17 mouse cellular contexts compared by ENCODE assay signal in genomic region chr7:132214031-132214430, GRCm38 (mm10). TPM values are rescaled to one million over a fixed set of nuclear protein-coding genes. Genes with fewer than 3 reads are reported as not detected.
DNase-seq lines count a peak whose midpoint lies in the region; ATAC-seq and TF ChIP-seq lines count a peak whose summit lies in the region.
"Had no signal": no experiment of that assay in that cellular context is flagged by ENCODE, and none has a peak within 500 bp of the region (broad histone marks: within the 10 kb centered on the region; RNA-seq: fewer than 3 reads in every experiment).

No protein-coding gene starts in this region.

- H3K36me3 ChIP-seq in hindbrain, postnatal 0 days (ENCODE audit: insufficient read depth, low read length), result no peaks in the 10 kb centered on the region
- no peaks in the 10 kb centered on the region for H3K36me3 ChIP-seq in hindbrain, embryonic 13.5 days
- no peaks in the 10 kb centered on the region for H3K36me3 ChIP-seq in midbrain, postnatal 0 days (ENCODE audit: insufficient read depth, low read length)
- no peaks in the 10 kb centered on the region for H3K36me3 ChIP-seq in midbrain, embryonic 15.5 days (replicated peaks)
- H3K36me3 ChIP-seq: embryonic facial prominence, embryonic 12.5 days; embryonic facial prominence, embryonic 15.5 days; heart, embryonic 12.5 days; heart, embryonic 15.5 days; hindbrain, embryonic 10.5 days had no signal

- peak; percentile 27 for DNase-seq in cerebellum, adult 9-10 months
- no peak for DNase-seq in cerebellum, postnatal 4 days (ENCODE audit: low spot score in 2 of 2)
- peak; percentile 51 for DNase-seq in hindbrain, postnatal 0 days (ENCODE audit: low spot score)
- peak; percentile 42 for DNase-seq in midbrain, postnatal 0 days (ENCODE audit: low spot score)
- peak; percentile 11 for DNase-seq in Muller cell, postnatal 12 days (ENCODE audit: inconsistent ontology term)
- no peak for DNase-seq in adrenal gland, adult 2 months

- H3K27me3 ChIP-seq in hindbrain, postnatal 0 days (ENCODE audit: insufficient read depth, low read length), result no peaks in the 10 kb centered on the region
- peaks cover 4% of the 10 kb centered on the region for H3K27me3 ChIP-seq in hindbrain, embryonic 13.5 days
- no peaks in the 10 kb centered on the region for H3K27me3 ChIP-seq in midbrain, postnatal 0 days (ENCODE audit: insufficient read depth, low read length)
- H3K27me3 ChIP-seq in midbrain, embryonic 15.5 days (replicated peaks), result peaks cover 2% of the 10 kb centered on the region; the same call in 1 of the 2 replicates
- H3K27me3 ChIP-seq: embryonic facial prominence, embryonic 15.5 days; forebrain, embryonic 13.5 days had no signal

- H3K9ac ChIP-seq in hindbrain, postnatal 0 days (replicated peaks; ENCODE audit: low read length), result no peak overlapping the region
- H3K9ac ChIP-seq in hindbrain, embryonic 13.5 days, result no peak overlapping the region
- no peak overlapping the region for H3K9ac ChIP-seq in midbrain, postnatal 0 days (replicated peaks; ENCODE audit: low read length, poor library complexity, severe bottlenecking)
- no peak overlapping the region for H3K9ac ChIP-seq in midbrain, embryonic 15.5 days
- H3K9ac ChIP-seq: embryonic facial prominence, embryonic 12.5 days; embryonic facial prominence, embryonic 15.5 days; forebrain, embryonic 13.5 days; heart, embryonic 12.5 days; heart, embryonic 15.5 days; hindbrain, embryonic 14.5 days had no signal

- no peak for TF ChIP-seq CTCF in hindbrain, postnatal 0 days (IDR thresholded peaks at IDR 0.05; ENCODE audit: low read depth)
- no peak for TF ChIP-seq CTCF in midbrain, postnatal 0 days (IDR thresholded peaks at IDR 0.05)

- peaks cover 3% of the 10 kb centered on the region; the same call in 1 of the 2 replicates for H3K4me1 ChIP-seq in hindbrain, postnatal 0 days (ENCODE audit: insufficient read depth, low read length)
- H3K4me1 ChIP-seq in hindbrain, embryonic 13.5 days (replicated peaks), result peaks cover 19% of the 10 kb centered on the region; the same call in 1 of the 2 replicates
- H3K4me1 ChIP-seq in midbrain, postnatal 0 days (ENCODE audit: insufficient read depth, low read length), result peaks cover 8% of the 10 kb centered on the region; the same call in 1 of the 2 replicates
- peaks cover 12% of the 10 kb centered on the region; the same call in 1 of the 2 replicates for H3K4me1 ChIP-seq in midbrain, embryonic 15.5 days
- H3K4me1 ChIP-seq: heart, embryonic 12.5 days; heart, embryonic 15.5 days had no signal

- WGBS in hindbrain, postnatal 0 days, result 47% methylated on average over 10 of the region's 10 CpGs
- WGBS in hindbrain, embryonic 13.5 days, result 75% methylated on average over 10 of the region's 10 CpGs
- 63% methylated on average over 10 of the region's 10 CpGs for WGBS in midbrain, postnatal 0 days
- WGBS in midbrain, embryonic 15.5 days, result 72% methylated on average over 10 of the region's 10 CpGs

- H3K4me2 ChIP-seq in hindbrain, postnatal 0 days (ENCODE audit: low read depth, low read length), result no peak overlapping the region
- H3K4me2 ChIP-seq in hindbrain, embryonic 13.5 days, result no peak overlapping the region
- H3K4me2 ChIP-seq in midbrain, postnatal 0 days (ENCODE audit: low read depth, low read length, poor library complexity, severe bottlenecking), result no peak overlapping the region
- H3K4me2 ChIP-seq in midbrain, embryonic 15.5 days, result no peak overlapping the region
- H3K4me2 ChIP-seq: embryonic facial prominence, embryonic 12.5 days; embryonic facial prominence, embryonic 15.5 days; forebrain, embryonic 13.5 days; heart, embryonic 12.5 days; heart, embryonic 15.5 days; hindbrain, embryonic 14.5 days had no signal

- no peak overlapping the region for H3K4me3 ChIP-seq in hindbrain, postnatal 0 days (ENCODE audit: low read length)
- no peak overlapping the region for H3K4me3 ChIP-seq in hindbrain, embryonic 13.5 days
- no peak overlapping the region for H3K4me3 ChIP-seq in midbrain, postnatal 0 days (ENCODE audit: low read depth, low read length)
- no peak overlapping the region for H3K4me3 ChIP-seq in midbrain, embryonic 15.5 days
- H3K4me3 ChIP-seq: embryonic facial prominence, embryonic 12.5 days; embryonic facial prominence, embryonic 15.5 days; forebrain, embryonic 13.5 days; heart, embryonic 12.5 days; heart, embryonic 15.5 days; hindbrain, embryonic 10.5 days had no signal

- H3K27ac ChIP-seq in hindbrain, postnatal 0 days, result no peak overlapping the region
- H3K27ac ChIP-seq in hindbrain, embryonic 13.5 days, result no peak overlapping the region
- H3K27ac ChIP-seq in midbrain, postnatal 0 days (ENCODE audit: low read depth, low read length), result no peak overlapping the region
- no peak overlapping the region for H3K27ac ChIP-seq in midbrain, embryonic 15.5 days
- H3K27ac ChIP-seq: embryonic facial prominence, embryonic 12.5 days; embryonic facial prominence, embryonic 15.5 days; forebrain, embryonic 13.5 days; heart, embryonic 15.5 days; hindbrain, embryonic 10.5 days; hindbrain, embryonic 14.5 days had no signal

- H3K9me3 ChIP-seq in hindbrain, postnatal 0 days (ENCODE audit: low read length), result no peaks in the 10 kb centered on the region
- no peaks in the 10 kb centered on the region for H3K9me3 ChIP-seq in hindbrain, embryonic 13.5 days
- no peaks in the 10 kb centered on the region for H3K9me3 ChIP-seq in midbrain, postnatal 0 days (ENCODE audit: low read length)
- H3K9me3 ChIP-seq in midbrain, embryonic 15.5 days, result no peaks in the 10 kb centered on the region
- H3K9me3 ChIP-seq: embryonic facial prominence, embryonic 12.5 days; embryonic facial prominence, embryonic 15.5 days; forebrain, embryonic 13.5 days; heart, embryonic 12.5 days; heart, embryonic 15.5 days; hindbrain, embryonic 10.5 days had no signal

- ATAC-seq in hindbrain, postnatal 0 days, result no peak
- no peak for ATAC-seq in hindbrain, embryonic 13.5 days (ENCODE audit: low FRiP score)
- ATAC-seq in midbrain, postnatal 0 days (ENCODE audit: low FRiP score), result no peak
- ATAC-seq in midbrain, embryonic 15.5 days (replicated peaks), result no peak
- ATAC-seq: Patski had no signal

RNA-seq across cellular contexts. Expression of gene Cpxm2, which starts 59.5 kb away (rescaled TPM):
- total RNA-seq in hindbrain, postnatal 0 days (2014; rRNA removed), result 2.3 and 3.3 TPM in 2 replicates
- 2.5 and 3.4 TPM in 2 replicates for polyA plus RNA-seq in hindbrain, postnatal 0 days (2015; fragmentation: Nextera tagmentation; extraction: Ambion mirVana)
- polyA plus RNA-seq in hindbrain, embryonic 13.5 days (2015; fragmentation: Nextera tagmentation; extraction: Ambion mirVana), result 1.6 and 1.9 TPM in 2 replicates
- 2.4 and 3.1 TPM in 2 replicates for total RNA-seq in midbrain, postnatal 0 days (2014; rRNA removed)
- polyA plus RNA-seq in midbrain, postnatal 0 days (2015; fragmentation: Nextera tagmentation; extraction: Ambion mirVana), result 3.1 and 3.8 TPM in 2 replicates
- 1.0 and 1.1 TPM in 2 replicates for polyA plus RNA-seq in midbrain, embryonic 15.5 days (2015; fragmentation: Nextera tagmentation; extraction: Ambion mirVana)
- total RNA-seq in adrenal gland, adult 2 months (2021), result 10 to 100 TPM; 15.0 to 27.5 TPM
- polyA plus RNA-seq in adrenal gland, adult 2 months (2012; rRNA removed), result 9.9 and 11.6 TPM in 2 replicates
- total RNA-seq: common myeloid progenitor, adult 5-6 weeks had no signal
- polyA plus RNA-seq: Patski had no signal

Comparison
In these comparisons a context has a peak if more than half of its experiments do, and no peak if none do; other contexts are left out.
1. DNase-seq: peak in cerebellum, adult 9-10 months (single experiment), hindbrain, postnatal 0 days (single experiment), midbrain, postnatal 0 days (single experiment) and Muller cell, postnatal 12 days (single experiment); none in cerebellum, postnatal 4 days (0 of 2) and adrenal gland, adult 2 months (single experiment).